Mouse (Mus musculus): ENCODE measurements around the gene Map3k12. TPM values are rescaled to one million over a fixed set of nuclear protein-coding genes. Genes with fewer than 3 reads are reported as not detected.

The Map3k12 gene
- polyA plus RNA-seq, 1 experiment: 2.1 TPM

GRCm38 (mm10) chr15:102515261-102515660 lies 1.6 kb downstream of the Map3k12 start:
- H3K4me3 ChIP-seq (ENCODE audit: low read depth, low read length): no peak overlapping the region
- TF ChIP-seq POLR2A (IDR thresholded peaks at IDR 0.05; ENCODE audit: low read depth, low read length): no peak
- no peak for TF ChIP-seq CTCF (IDR thresholded peaks at IDR 0.05; ENCODE audit: extremely low read depth, insufficient read length, insufficient replicate concordance, low read depth, low read length)
- no peak overlapping the region for H3K27ac ChIP-seq (ENCODE audit: insufficient read depth, low read depth, low read length)
- H3K27me3 ChIP-seq (ENCODE audit: control insufficient read depth, insufficient read depth, low read length): no peaks in the 10 kb centered on the region
- H3K4me1 ChIP-seq (ENCODE audit: control insufficient read depth, insufficient read depth, insufficient read length, low read length): peaks cover 14% of the 10 kb centered on the region
- 88% methylated on average over 2 of the region's 2 CpGs for WGBS
- H3K36me3 ChIP-seq (ENCODE audit: control insufficient read depth, insufficient read depth, low read length): no peaks in the 10 kb centered on the region

GRCm38 (mm10) chr15:102513004-102513403 lies 3.9 kb downstream of the Map3k12 start:
- TF ChIP-seq CTCF (IDR thresholded peaks at IDR 0.05; ENCODE audit: extremely low read depth, insufficient read length, insufficient replicate concordance, low read depth, low read length): no peak
- TF ChIP-seq POLR2A (IDR thresholded peaks at IDR 0.05; ENCODE audit: low read depth, low read length): no peak
- Histone ChIP-seq H3K27me3 (ENCODE audit: control insufficient read depth, insufficient read depth, low read length) (no peaks in the 10 kb centered on the region), H3K4me1 (ENCODE audit: control insufficient read depth, insufficient read depth, insufficient read length, low read length) (peaks cover 15% of the 10 kb centered on the region), H3K27ac (ENCODE audit: insufficient read depth, low read depth, low read length) (no peak overlapping the region), H3K4me3 (ENCODE audit: low read depth, low read length) (no peak overlapping the region), H3K36me3 (ENCODE audit: control insufficient read depth, insufficient read depth, low read length) (no peaks in the 10 kb centered on the region)
- 85% methylated on average over 3 of the region's 3 CpGs for WGBS

- TF ChIP-seq POLR2A (IDR thresholded peaks at IDR 0.05; ENCODE audit: low read depth, low read length) (no peak), CTCF (IDR thresholded peaks at IDR 0.05; ENCODE audit: extremely low read depth, insufficient read length, insufficient replicate concordance, low read depth, low read length) (no peak)
- no peak overlapping the region for H3K27ac ChIP-seq (ENCODE audit: insufficient read depth, low read depth, low read length)
Measured at GRCm38 (mm10) chr15:102512471-102512870, 4.4 kb downstream of the Map3k12 start.

GRCm38 (mm10) chr15:102512010-102512409 lies 4.9 kb downstream of the Map3k12 start:
- Histone ChIP-seq H3K27ac (ENCODE audit: insufficient read depth, low read depth, low read length) (no peak overlapping the region), H3K4me1 (ENCODE audit: control insufficient read depth, insufficient read depth, insufficient read length, low read length) (peaks cover 15% of the 10 kb centered on the region), H3K4me3 (ENCODE audit: low read depth, low read length) (no peak overlapping the region), H3K27me3 (ENCODE audit: control insufficient read depth, insufficient read depth, low read length) (no peaks in the 10 kb centered on the region), H3K36me3 (ENCODE audit: control insufficient read depth, insufficient read depth, low read length) (no peaks in the 10 kb centered on the region)
- WGBS: 79% methylated on average over 5 of the region's 5 CpGs
- TF ChIP-seq POLR2A (IDR thresholded peaks at IDR 0.05; ENCODE audit: low read depth, low read length) (no peak), CTCF (IDR thresholded peaks at IDR 0.05; ENCODE audit: extremely low read depth, insufficient read length, insufficient replicate concordance, low read depth, low read length) (no peak)

More at GRCm38 (mm10) chr15:102512471-102512870, 4.4 kb downstream of the Map3k12 start:
- no peak overlapping the region for H3K4me3 ChIP-seq (ENCODE audit: low read depth, low read length)
- H3K36me3 ChIP-seq (ENCODE audit: control insufficient read depth, insufficient read depth, low read length): no peaks in the 10 kb centered on the region
- H3K4me1 ChIP-seq (ENCODE audit: control insufficient read depth, insufficient read depth, insufficient read length, low read length): peaks cover 15% of the 10 kb centered on the region
- no peaks in the 10 kb centered on the region for H3K27me3 ChIP-seq (ENCODE audit: control insufficient read depth, insufficient read depth, low read length)

GRCm38 (mm10) chr15:102511285-102511833 lies 5.5 kb downstream of the Map3k12 start:
- Histone ChIP-seq H3K27ac (ENCODE audit: insufficient read depth, low read depth, low read length) (no peak overlapping the region), H3K4me3 (ENCODE audit: low read depth, low read length) (no peak overlapping the region)

GRCm38 (mm10) chr15:102510590-102511284 lies 6.1 kb downstream of the Map3k12 start:
- no peak overlapping the region for H3K27ac ChIP-seq (ENCODE audit: insufficient read depth, low read depth, low read length)
- H3K36me3 ChIP-seq (ENCODE audit: control insufficient read depth, insufficient read depth, low read length): no peaks in the 10 kb centered on the region
- 4% methylated on average over 34 of the region's 34 CpGs for WGBS
- peak overlapping the region; percentile 93 for H3K4me3 ChIP-seq (ENCODE audit: low read depth, low read length)
- no peaks in the 10 kb centered on the region for H3K27me3 ChIP-seq (ENCODE audit: control insufficient read depth, insufficient read depth, low read length)
- peaks cover 8% of the 10 kb centered on the region for H3K4me1 ChIP-seq (ENCODE audit: control insufficient read depth, insufficient read depth, insufficient read length, low read length)
- TF ChIP-seq CTCF (IDR thresholded peaks at IDR 0.05; ENCODE audit: extremely low read depth, insufficient read length, insufficient replicate concordance, low read depth, low read length) (no peak), POLR2A (IDR thresholded peaks at IDR 0.05; ENCODE audit: low read depth, low read length) (no peak)

More at GRCm38 (mm10) chr15:102511285-102511833, 5.5 kb downstream of the Map3k12 start:
- 52% methylated on average over 6 of the region's 6 CpGs for WGBS
- H3K4me1 ChIP-seq (ENCODE audit: control insufficient read depth, insufficient read depth, insufficient read length, low read length): peaks cover 11% of the 10 kb centered on the region
- H3K36me3 ChIP-seq (ENCODE audit: control insufficient read depth, insufficient read depth, low read length): no peaks in the 10 kb centered on the region
- no peaks in the 10 kb centered on the region for H3K27me3 ChIP-seq (ENCODE audit: control insufficient read depth, insufficient read depth, low read length)
- TF ChIP-seq CTCF (IDR thresholded peaks at IDR 0.05; ENCODE audit: extremely low read depth, insufficient read length, insufficient replicate concordance, low read depth, low read length): no peak
- TF ChIP-seq POLR2A (IDR thresholded peaks at IDR 0.05; ENCODE audit: low read depth, low read length): no peak

GRCm38 (mm10) chr15:102510110-102510509 lies 6.8 kb downstream of the Map3k12 start:
- Histone ChIP-seq H3K4me3 (ENCODE audit: low read depth, low read length) (peak overlapping the region; percentile 93), H3K27ac (ENCODE audit: insufficient read depth, low read depth, low read length) (no peak overlapping the region), H3K27me3 (ENCODE audit: control insufficient read depth, insufficient read depth, low read length) (no peaks in the 10 kb centered on the region), H3K4me1 (ENCODE audit: control insufficient read depth, insufficient read depth, insufficient read length, low read length) (peaks cover 8% of the 10 kb centered on the region), H3K36me3 (ENCODE audit: control insufficient read depth, insufficient read depth, low read length) (no peaks in the 10 kb centered on the region)
- no peak for TF ChIP-seq POLR2A (IDR thresholded peaks at IDR 0.05; ENCODE audit: low read depth, low read length)
- no peak for TF ChIP-seq CTCF (IDR thresholded peaks at IDR 0.05; ENCODE audit: extremely low read depth, insufficient read length, insufficient replicate concordance, low read depth, low read length)
- WGBS: 31% methylated on average over 9 of the region's 9 CpGs

All from small intestine, adult 2 months (tissue).